Mouse (Mus musculus) stomach, embryonic 14.5 days (tissue): ENCODE results near the gene Zfp966. TPM values are rescaled to one million over a fixed set of nuclear protein-coding genes. Genes with fewer than 3 reads are reported as not detected.
"Not testable (repeated sequence)": the region's sequence is repeated elsewhere in the genome, so short reads cannot be mapped to it uniquely, and the experiment has no call there.

Experiments
- ATAC-seq: fragments of 200-750 bp; cut with Nextera tagmentation; 2 replicates; pipeline ENCODE4 v1.8.0; 2017; ENCODE audit warnings: low read depth, moderate TSS enrichment; ENCODE audit not compliant: insufficient number of reproducible peaks, insufficient read depth, low FRiP score
- H3K27ac ChIP-seq: fragments of 300-500 bp; sonication (generic); 2 replicates; pipeline ENCODE4 v1.5.1; 2014; ENCODE audit warnings: mild to moderate bottlenecking, low read length, moderate library complexity, mixed read lengths
- H3K27me3 ChIP-seq: fragments of 300-500 bp; sonication (generic); 2 replicates; pipeline ENCODE4 v1.6.1; 2014; ENCODE audit warnings: low read length, control low read depth, mixed read lengths; ENCODE audit not compliant: control insufficient read depth, insufficient read depth
- H3K36me3 ChIP-seq: fragments of 300-500 bp; sonication (generic); 2 replicates; pipeline ENCODE4 v1.6.1; 2014; ENCODE audit warnings: mild to moderate bottlenecking, control low read depth, low read length, moderate library complexity, mixed read lengths; ENCODE audit not compliant: control insufficient read depth, insufficient read depth
- H3K4me1 ChIP-seq: fragments of 300-500 bp; sonication (generic); 2 replicates; pipeline ENCODE4 v1.6.1; 2014; ENCODE audit warnings: low read length, control low read depth, mixed read lengths; ENCODE audit not compliant: control insufficient read depth, insufficient read depth
- H3K4me2 ChIP-seq: fragments of 300-500 bp; sonication (generic); replicated peaks from 2 replicates; pipeline ENCODE4 v1.6.1; 2014; ENCODE audit warnings: low read depth, low read length, control low read depth
- H3K4me3 ChIP-seq: fragments of 300-500 bp; sonication (generic); 2 replicates; pipeline ENCODE4 v1.5.1; 2014; ENCODE audit warnings: low read depth, low read length, control low read depth
- H3K9ac ChIP-seq: fragments of 300-500 bp; sonication (generic); replicated peaks from 2 replicates; pipeline ENCODE4 v1.6.1; 2014; ENCODE audit warnings: low read depth, mild to moderate bottlenecking, control low read depth, low read length, moderate library complexity, mixed read lengths
- H3K9me3 ChIP-seq: fragments of 300-500 bp; sonication (generic); 2 replicates; pipeline ENCODE4 v1.6.1; 2016; ENCODE audit warnings: low read depth, low read length, control low read depth; ENCODE audit not compliant: control insufficient read depth
- WGBS: fragments of 180-500 bp; shearing (Covaris S2); extraction: QIAGEN DNeasy Blood & Tissue Kit; methylation state at CpG from one replicate; pipeline ENCODE4 v1.1.7; 2014; 5-methylcytosine and 5-hydroxymethylcytosine counted together
- polyA plus RNA-seq: library from polyadenylated mRNA; unstranded; fragments of >200 nt; fragmentation: Nextera tagmentation; extraction: Ambion mirVana; gene quantifications from 2 replicates; pipeline ENCODE4 v1.2.1, GENCODE M21; 2014

Zfp966 gene
- polyA plus RNA-seq, result 5.9 and 6.3 TPM in 2 replicates

- H3K4me1 ChIP-seq, H3K9me3 ChIP-seq, H3K4me3 ChIP-seq, H3K4me2 ChIP-seq, H3K36me3 ChIP-seq, H3K27me3 ChIP-seq, H3K27ac ChIP-seq, ATAC-seq, H3K9ac ChIP-seq: not testable (repeated sequence)
- no CpG with 5 or more reads among the region's 6 CpGs for WGBS
These were observed at the start of gene Zfp966 for GRCm38 (mm10) chr2:175931000-175931399. Zfp966 (minus strand) TSS chr2:175931100.

- ATAC-seq, H3K36me3 ChIP-seq, H3K27ac ChIP-seq, H3K9ac ChIP-seq, H3K4me2 ChIP-seq, H3K4me3 ChIP-seq, H3K27me3 ChIP-seq, H3K4me1 ChIP-seq, H3K9me3 ChIP-seq: not testable (repeated sequence)
- WGBS, result no CpG with 5 or more reads among the region's 4 CpGs
These were observed 34.1 kb upstream of the Zfp966 start, which contains the start of gene Gm2026 for GRCm38 (mm10) chr2:175965031-175965430. Gm2026 (plus strand) TSS chr2:175965331.

- H3K27ac ChIP-seq, H3K36me3 ChIP-seq, ATAC-seq, H3K27me3 ChIP-seq, H3K4me1 ChIP-seq, H3K9ac ChIP-seq, H3K4me2 ChIP-seq, H3K9me3 ChIP-seq, H3K4me3 ChIP-seq: not testable (repeated sequence)
- WGBS, result no CpG with 5 or more reads among the region's 7 CpGs
These were observed 61.9 kb downstream of the Zfp966 start, which contains the start of gene Gm6710 for GRCm38 (mm10) chr2:175869024-175869423. Gm6710 (plus strand) TSS chr2:175869219.

Other genes with a start within 250 kb of the Zfp966 start
- gene Zfp969, start 227.5 kb downstream of the Zfp966 start, polyA plus RNA-seq, result 20.5 and 28.4 TPM in 2 replicates
- not detected in 2 replicates for gene Gm2007, start 189.6 kb downstream of the Zfp966 start, polyA plus RNA-seq
- gene Gm14288, start 130.0 kb downstream of the Zfp966 start, polyA plus RNA-seq, result 1.5 and 8.7 TPM in 2 replicates
- 26.0 and 29.1 TPM in 2 replicates for gene Gm6710, start 61.9 kb downstream of the Zfp966 start, polyA plus RNA-seq
- gene Gm2026, start 34.2 kb upstream of the Zfp966 start, polyA plus RNA-seq, result 29.8 and 36.4 TPM in 2 replicates
- gene Gm2004, start 218.7 kb upstream of the Zfp966 start, polyA plus RNA-seq, result 1.3 and 4.4 TPM in 2 replicates